ENCODE assay signal across 16 mouse cellular contexts in genomic region chr12:70710311-70710710, GRCm38 (mm10).
"Had no signal": no experiment of that assay in that cellular context is flagged by ENCODE, and none has a peak within 500 bp of the region (broad histone marks: within the 10 kb centered on the region; RNA-seq: fewer than 3 reads in every experiment).

No protein-coding gene starts in this region.

- H3K27me3 ChIP-seq: neural tube, embryonic 13.5 days; neural tube, embryonic 15.5 days; stomach, embryonic 15.5 days had no signal

- H3K4me1 ChIP-seq: neural tube, embryonic 13.5 days had no signal

- H3K36me3 ChIP-seq: neural tube, embryonic 13.5 days; neural tube, embryonic 15.5 days; stomach, embryonic 15.5 days had no signal

- H3K9me3 ChIP-seq: neural tube, embryonic 13.5 days; neural tube, embryonic 15.5 days; stomach, embryonic 15.5 days had no signal

- DNase-seq: retina, postnatal 1 day; right cerebral cortex, adult 18-20 months; right cerebral cortex, postnatal 14 days; right cerebral cortex, postnatal 25 days; right cerebral cortex, postnatal 4 days; spleen, adult 18-20 months; thymus, adult 18-20 months; thymus, adult 2 months; thymus, postnatal 14 days; thymus, postnatal 25 days; thymus, postnatal 36 days; thymus, postnatal 4 days had no signal

- H3K9ac ChIP-seq: neural tube, embryonic 13.5 days; neural tube, embryonic 15.5 days; stomach, embryonic 15.5 days had no signal

- H3K4me3 ChIP-seq: neural tube, embryonic 13.5 days; neural tube, embryonic 15.5 days; stomach, embryonic 15.5 days had no signal

- H3K27ac ChIP-seq: neural tube, embryonic 13.5 days; neural tube, embryonic 15.5 days; stomach, embryonic 15.5 days; stomach, postnatal 0 days had no signal

- H3K4me2 ChIP-seq: neural tube, embryonic 13.5 days; neural tube, embryonic 15.5 days; stomach, embryonic 15.5 days had no signal
